Mouse (Mus musculus): ENCODE results near the gene Il20. TPM values are rescaled to one million over a fixed set of nuclear protein-coding genes. Genes with fewer than 3 reads are reported as not detected.
A peak's percentile ranks its signal among the peaks of the same experiment; 100 is the strongest.

The Il20 gene
- total RNA-seq (2021): not detected
- long read RNA-seq, experiment 1: 0 reads
- long read RNA-seq, experiment 2: 0 reads

DNA sequence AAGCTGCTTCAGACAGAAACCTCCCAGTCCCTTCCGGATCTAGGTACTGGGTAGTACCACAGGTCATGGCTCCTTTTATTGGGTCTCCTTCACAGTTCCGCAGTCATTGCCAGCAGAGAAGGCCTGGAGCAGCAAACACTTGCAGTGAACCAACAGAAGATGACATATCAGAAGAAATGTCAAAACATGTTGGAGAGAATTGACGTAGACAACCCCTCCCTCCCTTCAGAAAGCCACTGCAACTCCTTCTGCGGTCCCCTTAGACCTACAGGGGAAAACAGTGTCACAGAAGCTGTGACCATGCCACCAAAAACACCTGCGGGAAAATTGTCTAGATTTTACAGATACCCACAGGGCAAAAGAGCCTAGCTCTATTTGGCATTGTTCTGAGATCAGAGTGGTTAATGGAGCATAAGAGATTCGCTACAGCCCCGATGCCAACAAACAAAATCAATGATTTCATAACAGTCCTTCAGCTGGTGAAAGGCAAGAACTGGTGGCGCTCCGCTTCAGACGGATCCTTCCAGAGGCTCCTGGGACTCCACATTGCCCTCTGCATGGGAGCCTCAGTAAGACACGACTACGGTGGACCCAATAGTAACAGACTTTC, at the start of gene Il20:
TSS of gene Il20 (minus strand) at position 51 of the 610 bp plus-strand sequence.
- no peak for DNase-seq

DNA sequence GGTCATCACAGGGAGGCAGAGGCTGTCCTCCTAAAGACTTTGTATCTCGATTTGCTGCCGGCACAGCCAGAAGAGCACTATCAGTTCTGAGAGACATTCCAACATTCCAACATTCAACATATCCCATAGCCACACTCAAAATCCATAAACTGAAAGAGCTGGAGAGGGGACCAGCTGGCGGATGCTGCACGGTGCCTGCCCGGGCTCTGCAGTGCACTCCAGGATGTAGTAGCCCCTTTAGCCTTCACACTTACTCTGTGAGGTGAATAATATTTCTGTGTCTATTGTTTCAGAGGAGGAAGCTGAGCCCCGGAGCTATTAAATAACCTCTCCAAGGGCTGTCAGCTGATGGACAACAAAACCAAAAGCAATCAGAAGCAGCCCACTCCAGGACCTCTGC, 35.7 kb upstream of the Il20 start:
- DNase-seq: no peak

DNA sequence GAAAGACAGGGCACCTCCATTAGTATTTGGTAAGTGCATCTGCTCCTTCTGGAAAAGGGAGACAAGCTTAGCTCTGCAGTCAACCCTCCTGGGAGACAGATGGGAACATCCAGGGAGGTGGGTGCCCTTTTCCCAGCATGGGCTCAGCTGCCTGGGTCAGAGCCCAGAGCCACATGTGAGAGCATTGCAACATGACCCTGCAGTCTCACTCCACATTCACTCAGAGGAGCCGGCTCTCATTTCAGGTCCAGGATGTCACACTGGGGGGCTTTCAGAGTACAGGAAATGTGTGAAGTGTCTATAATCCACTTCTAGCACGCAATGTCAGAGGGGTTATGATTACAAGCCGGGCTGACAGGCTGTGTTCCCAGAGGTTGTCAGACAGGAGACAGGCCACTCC, 30.6 kb upstream of the Il20 start:
- peak in 1 of 2 experiments; percentile 15 for DNase-seq

DNA sequence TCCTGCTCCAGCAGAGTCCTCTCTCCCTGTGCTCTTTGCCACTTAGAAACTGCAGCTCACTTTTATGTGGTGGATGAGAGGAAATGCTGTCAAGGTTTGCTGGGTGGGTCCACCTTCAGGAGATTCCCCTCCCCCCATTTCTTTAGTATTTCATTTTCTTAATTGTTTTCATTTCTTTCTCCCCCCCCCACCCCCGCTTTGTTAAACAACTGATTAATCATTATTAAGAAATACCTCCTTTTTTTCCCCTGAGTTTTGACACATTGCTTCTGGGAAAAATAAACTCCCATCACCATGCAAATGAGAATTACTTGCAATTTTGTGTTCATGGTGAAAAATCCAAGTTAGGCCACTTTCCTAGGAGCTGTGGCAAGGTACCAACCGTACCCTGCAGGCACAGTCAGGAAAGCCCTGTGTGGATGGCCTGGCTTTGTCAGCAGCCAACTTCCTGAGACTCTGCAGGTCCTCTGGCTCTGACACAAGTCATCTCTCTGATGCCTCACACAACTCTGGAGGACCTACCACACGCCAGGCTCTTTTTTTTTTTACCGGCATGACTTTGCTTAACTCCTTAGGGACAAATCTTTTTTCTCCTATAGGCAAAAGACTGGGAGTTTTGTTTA, 28.9 kb upstream of the Il20 start, which contains the start of gene Il19:
TSS of gene Il19 (minus strand) at position 51 of the 623 bp plus-strand sequence.
- DNase-seq: no peak

DNA sequence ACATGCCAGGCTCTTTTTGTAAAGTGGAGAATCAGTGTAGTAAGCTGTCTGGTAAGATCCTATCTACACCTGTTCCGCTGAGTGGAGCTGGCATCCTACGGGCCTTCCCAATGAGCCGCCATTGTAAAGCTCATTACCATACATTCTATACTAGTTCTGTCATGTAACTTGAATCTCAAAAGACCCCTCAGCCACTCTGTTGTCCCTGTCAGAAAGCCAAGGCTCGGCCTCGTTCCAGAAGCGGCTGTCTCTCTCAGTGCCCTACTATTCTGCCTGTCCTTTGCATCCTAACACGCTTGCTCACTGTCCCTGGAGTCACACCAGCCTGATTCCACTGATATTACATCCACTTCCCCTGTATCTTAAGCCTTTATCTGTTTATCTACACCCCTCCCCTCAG, 26.9 kb upstream of the Il20 start:
- no peak for DNase-seq

DNA sequence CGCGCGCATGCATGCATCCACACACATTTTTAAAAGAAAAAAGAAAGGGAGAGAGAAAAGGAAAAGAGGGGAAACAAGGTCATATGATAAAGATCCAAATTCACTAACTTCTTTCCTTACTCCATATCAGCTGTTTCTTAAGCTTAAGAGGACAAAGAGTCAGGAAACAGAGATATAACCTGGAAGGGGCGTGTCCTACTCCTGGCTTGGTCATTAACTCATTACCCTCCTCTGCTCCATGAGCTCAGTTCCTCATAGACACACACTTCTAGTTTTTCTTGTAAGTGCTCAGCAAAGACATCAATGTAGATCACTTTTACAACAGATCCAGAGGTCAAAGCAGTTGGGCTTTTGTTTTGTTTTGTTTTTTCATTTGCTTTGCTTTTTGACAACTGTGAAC, 25.9 kb upstream of the Il20 start:
- DNase-seq: no peak

DNA sequence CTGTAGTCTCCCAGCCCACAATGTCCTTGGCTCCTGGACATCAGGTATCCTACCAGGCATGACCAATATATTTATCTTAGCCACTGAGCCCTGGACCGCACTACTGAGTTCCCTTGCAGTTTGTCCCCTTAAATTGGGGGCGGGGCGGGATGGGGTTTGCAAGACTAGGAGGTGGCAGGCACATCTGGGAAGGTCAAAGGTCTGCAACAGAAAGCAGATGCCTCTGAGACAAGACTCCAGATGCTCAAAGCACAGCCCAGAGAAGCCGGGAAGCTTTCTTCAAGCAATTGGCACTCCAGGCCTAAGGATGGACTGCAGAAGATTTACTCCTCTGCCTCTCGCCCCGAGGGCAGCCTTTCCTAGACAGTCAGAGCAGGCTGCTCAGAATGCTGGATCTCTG, 25.1 kb upstream of the Il20 start:
- DNase-seq: no peak

DNA sequence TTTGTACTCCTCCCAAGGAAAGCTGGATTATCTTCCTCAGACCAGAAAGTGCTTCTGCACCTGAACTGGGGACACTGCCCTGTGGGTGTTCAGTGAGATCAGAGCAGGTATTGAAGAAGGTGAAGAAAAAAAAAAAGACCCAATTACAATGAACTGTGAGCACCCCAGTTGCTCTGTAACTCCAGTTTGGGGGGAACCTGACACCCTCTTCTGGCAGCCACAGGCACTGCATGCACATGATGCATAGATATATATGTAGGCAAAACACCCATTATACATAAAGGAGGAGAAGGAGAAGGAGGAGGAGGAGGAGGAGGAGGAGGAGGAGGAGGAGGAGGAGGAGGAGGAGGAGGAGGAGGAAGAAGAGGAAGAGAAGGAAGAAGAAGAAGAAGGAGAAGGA, 15.2 kb upstream of the Il20 start:
- DNase-seq: peak; percentile 25 to 49

DNA sequence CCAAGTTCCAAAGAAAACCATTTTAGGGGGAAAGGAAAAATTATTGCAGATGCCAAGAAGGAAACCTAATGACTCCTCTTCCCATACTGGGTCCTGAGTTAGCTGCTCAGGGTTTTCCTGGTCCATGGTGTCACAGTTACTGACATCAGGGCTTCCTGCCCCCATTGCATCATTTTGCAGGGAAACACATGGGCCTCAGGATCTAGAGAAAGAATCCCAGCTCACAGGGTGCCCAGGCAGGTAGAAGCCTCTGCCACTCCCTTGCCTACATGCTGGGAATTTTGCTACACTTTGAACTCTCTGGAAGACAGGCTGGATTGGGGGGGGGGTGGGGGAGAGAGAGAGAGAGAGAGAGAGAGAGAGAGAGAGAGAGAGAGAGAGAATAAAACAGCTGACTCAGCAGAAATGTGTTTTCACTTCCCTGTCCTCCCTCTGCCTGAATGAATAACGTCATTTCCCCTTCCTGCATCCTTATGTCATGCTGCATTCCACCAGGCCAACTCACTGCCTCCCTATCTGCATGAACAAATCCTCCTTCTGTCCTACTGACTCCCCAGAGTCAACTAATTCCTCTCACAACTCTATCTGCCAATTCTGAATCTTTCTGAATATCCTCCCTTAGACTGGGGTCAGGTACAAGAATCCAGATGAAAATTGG, 7.2 kb upstream of the Il20 start:
- no peak for DNase-seq

DNA sequence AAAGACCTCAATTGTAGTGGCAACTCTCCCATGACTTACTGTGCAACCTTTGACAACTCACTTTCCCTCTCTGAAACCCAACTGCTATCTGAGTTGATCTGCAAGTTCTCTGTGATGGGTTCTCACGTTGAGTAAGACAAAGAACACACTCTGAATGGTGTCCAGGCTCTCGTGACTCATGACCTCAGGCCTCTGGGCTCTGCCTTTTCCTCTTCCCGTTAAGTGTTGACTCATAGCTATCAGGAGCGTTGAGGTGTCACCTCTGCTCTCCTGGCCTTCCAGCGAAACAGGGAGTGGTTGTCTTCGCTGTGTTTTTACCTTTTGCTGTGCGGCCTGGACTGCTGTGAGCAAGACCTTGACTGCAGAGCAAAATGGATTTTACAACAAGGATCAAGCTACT, 8.7 kb downstream of the Il20 start:
- DNase-seq: no peak

DNA sequence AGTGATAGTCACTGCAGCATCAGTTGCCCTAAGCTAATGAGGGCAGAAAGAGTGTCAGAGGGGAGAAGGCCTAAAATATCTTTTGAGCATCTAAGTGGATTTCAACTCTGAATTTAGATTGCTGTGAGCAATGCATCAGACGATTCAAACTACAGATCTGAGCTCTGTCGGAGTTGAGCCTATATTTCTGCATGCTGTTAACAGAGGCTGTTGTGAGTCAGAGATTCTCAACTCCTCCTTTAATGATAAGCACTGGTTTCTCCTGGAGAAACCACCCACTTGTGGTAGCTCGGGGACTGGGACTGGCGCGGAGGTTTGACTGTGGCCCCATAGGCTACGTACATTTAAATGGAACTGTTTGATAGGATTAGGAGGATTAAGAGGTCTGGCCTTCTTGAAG, 16.8 kb downstream of the Il20 start:
- DNase-seq: no peak

DNA sequence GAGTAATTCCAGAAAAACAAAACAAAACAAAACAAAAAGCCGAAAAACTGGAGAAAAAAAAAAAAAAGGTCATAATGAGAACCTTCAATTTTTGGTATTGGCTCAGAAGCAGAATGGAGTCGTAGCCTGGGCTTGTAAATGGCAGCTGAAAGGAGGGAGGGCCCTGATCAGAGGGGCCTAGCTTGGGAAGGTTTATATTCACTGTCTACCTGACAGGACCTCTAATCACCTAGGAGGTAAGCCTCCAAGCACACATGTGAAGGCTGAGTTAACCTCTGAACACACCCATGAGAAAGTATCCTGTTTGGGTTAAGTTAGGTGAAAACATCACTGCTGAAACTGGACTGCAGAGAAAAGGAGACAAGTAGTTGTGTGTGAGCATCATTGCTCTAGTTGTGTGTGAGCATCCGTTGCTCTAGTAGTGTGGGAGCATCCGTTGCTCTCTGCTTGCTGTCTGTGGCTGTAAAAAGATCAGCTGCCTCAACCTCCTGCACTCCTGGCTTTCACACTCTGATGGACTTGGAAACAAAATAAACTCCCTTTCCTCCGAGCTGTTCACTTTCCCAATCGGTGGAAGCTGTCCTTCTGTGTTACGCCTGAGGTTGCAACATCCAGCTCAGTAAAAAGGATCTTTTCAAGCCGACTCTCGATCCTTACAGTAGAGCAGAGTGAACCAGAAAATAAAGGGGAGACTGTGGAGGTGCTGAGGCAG, 17.8 kb downstream of the Il20 start:
- peak in 1 of 2 experiments; percentile 9 for DNase-seq

DNA sequence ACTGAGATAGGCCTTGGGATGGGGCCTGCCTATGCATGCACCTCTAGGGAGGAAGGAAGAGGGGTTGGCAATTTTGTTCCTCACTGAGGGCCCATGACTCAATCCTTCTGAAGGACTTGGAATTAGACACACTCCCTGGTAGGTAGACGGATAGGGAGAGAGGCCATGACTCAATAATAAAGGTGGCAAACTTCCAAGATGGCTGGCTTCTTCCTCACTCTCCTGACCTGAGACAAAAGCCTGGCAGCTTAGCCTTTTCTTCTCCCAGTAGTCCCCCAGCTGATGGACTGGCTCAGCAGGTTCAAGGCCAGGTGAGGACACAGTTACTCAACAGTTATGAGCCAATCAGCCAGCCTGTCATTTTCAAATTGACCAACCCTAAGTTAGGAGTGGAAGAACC, 18.8 kb downstream of the Il20 start:
- DNase-seq: peak; percentile 72 to 79

DNA sequence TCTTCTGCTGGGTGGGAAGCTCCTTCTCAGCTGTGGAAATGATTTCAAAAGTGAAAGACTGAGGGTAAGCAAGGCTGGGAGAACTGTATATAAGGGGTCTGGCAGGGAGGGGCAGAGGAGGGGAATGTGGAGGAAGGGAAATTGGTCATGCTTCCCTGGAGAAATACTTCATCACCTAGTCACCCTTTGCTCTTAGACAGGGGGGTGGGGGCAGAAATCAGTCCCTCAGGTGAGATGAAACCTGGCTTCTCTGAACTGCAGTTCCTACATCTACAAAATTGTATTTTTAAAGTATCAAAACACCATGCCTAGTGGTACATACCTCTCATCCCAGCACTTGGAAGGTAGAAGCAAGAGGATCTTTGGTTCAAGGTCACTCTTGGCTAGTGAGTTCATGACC, 23.9 kb downstream of the Il20 start, which contains the start of gene Il24:
TSS of gene Il24 (minus strand) at position 101 of the 400 bp plus-strand sequence.
- DNase-seq: no peak

DNA sequence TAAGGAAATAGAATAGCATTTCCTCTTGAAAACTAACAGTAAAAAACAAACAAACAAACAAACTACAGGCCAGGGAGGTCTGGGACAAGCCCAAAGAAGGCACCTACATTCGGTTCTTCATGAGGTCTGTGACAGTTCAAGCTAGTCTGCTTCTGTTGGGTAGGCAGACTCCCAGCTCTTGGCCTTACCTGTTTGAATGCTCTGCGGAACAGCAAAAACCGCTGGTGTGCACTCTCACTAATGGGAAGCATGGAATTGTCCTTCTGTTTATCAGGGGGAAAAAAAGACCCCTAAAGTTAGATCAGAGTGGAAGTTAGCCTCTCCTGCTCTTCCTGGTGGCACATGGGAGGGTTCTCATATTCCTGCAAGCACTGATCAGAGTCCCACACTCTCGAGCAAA, 28.1 kb downstream of the Il20 start:
- DNase-seq: no peak

DNA sequence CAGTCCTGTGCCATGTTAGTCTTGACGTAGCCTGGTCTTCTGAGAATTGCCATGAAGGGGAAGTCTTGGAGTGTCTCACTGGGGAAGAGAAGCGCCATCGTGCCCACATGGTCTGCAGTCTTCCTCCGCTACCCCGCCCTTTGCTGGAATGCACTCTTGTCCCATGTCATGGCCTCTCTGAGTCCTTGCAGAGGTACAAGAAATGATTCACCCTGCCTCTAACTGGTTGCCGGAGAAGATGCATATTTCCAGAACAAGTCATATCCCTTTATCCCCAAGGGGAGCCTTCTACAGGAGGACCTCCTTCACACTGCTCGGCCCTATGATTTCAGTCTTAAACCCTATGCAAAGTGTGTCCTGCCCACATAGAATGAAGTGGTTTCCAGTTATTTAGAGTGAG, 31.3 kb downstream of the Il20 start:
- no peak for DNase-seq

DNA sequence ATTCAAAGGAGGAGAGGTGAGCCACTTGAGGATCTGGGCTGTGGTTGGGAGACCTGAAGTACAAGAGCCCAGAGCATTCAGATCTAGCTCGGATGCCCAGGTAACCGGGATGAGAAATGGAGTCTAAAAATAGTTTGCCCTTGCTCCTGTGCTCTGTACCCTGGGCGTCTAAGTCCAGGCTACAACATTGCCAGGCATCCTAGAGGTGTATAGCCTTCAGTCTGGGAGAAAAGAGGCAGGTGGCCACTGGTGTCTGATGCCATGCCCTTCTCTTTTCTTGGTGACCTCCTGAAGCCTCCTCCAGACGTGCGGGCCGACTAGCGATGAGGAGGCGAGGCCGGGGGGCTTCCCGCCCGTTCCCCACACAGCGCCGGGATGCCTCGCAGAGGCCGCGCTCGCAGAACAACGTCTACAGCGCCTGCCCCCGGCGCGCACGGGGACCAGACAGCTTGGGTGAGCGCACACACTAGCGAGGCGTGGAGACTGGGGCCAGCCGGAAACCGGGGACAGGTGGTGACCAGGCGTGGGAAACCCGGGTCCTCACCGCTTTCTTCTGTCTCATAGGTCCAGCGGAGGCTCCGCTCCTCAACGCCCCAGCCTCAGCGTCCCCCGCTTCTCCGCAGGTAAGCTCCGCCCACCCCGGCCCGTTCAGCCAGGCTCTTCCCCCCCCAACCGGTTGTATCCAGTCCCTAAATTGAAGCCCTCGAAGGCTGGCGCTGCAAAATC, 33.2 kb downstream of the Il20 start:
- peak; percentile 15 to 27 for DNase-seq

DNA sequence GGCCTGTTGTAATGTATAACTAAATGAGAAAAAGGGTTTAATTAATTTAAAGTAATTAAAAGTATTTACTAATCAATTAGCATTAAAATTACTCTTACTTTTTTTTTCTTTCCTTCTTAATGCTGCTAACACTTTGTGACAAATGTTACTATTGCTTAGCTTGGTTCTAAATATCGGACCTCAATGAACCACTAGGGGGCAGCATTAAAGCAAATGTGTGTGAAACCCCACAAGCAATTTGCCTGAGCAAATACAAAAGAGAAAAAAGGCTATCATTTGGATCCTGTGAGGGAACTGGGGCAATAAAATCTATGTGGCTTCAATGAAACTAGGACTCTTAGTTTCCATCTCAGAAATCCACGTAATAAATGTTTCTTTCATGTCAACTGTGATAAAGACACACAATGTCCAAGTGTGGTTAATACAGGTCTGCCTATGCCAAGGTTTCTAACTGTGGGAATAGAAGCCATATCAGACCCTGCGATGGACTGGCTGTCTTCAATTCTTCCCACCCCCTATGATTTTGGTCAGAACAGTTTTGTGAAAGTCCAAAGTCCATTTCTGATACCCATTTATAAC, 34.2 kb downstream of the Il20 start:
- DNase-seq: peak; percentile 11 to 72

DNA sequence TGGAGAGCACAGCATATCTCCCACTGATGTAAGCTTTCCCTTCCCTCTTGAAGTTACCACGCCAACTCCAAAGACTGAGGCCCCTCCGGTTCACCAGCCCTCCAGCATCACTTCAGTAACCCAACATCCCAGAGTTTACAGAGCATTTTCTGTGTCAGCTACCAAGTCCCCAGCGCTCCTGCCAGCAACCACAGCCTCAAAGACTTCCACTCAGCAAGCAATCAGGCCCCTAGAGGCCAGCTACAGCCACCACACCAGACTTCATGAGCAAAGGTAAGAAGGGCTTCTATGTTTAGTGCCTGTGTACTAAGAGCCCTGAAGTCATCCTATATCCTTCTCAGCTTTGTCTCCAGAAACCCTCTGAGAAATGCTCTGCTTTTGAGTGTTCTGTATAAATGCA, 35.3 kb downstream of the Il20 start:
- no peak for DNase-seq

DNA sequence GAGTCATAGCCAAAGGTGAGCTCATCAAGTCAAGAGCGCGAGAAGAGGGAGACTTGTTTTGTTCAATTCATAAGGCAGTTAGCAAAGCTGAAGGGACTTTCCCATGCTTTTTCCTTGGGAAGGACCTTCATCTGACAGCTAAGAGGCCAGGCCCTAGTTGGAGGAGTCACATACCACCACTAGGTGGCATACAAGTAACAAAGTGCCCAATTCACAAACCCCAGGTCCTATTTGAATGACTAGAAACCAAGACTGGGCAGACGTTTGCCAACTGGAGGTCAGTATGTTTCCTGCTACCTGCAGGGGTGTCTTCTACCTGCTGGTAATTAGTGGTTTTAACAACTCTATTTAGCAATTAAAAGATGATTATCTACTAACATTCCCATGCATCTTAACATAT, 36.1 kb downstream of the Il20 start:
- DNase-seq: peak; percentile 40 to 64

DNA sequence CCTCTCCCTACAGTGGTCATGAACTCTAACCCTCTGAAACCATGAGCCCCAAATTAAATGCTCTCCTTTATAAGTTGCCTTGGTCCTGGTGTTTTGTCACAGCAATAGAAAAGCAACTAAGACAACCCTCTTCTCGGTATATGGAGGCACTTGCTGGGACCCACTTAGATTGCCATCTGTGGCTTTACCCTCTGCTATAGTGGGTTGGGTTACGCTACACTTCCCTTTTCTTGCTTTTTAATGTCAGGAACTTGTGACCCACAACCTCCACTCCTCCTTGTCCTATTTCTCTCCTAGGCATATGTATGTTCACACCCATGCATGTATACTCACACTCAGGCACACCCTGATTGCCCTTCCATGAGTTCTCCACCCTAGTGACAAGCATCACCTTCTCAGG, 38.3 kb downstream of the Il20 start:
- DNase-seq: no peak
